Mouse (Mus musculus): Measurements from ENCODE around the gene Stk17b. TPM values are rescaled to one million over a fixed set of nuclear protein-coding genes. Genes with fewer than 3 reads are reported as not detected.
A peak's percentile ranks its signal among the peaks of the same experiment; 100 is the strongest.

The Stk17b gene
- total and polyA plus RNA-seq, 2 experiments from 2014 or later = 4.1 to 7.8 TPM

DNA sequence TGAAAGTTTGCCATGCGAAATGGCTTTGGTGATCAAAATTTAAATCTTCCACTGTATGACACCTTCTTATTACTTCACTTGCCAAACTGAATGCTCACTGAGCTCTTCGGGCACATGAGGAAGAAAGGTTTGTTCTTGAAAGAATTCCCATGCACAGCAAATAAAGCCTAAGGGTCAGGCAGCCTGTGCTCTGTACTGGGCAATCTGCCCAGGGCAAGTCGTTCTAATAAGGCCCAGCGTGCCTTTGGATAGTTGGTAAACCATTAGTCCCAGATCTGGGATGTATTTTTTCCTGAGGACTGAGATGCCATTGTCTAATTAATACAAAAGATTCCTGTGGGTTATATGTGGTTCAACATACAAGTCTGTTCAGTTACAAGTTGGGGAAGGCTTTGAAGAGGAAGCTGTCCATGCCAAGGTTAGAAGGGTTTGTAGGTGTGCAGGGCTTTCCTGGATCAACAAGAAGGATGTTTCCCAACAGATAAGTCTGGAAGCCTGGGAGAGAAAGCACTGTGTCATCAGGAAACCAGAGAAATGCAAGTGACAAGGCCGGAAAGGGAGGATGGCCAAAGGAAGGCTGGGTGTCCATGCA, 35.1 kb upstream of the Stk17b start:
- DNase-seq (no peak), ATAC-seq (no peak)
- no peaks in the 10 kb centered on the region for H3K36me3 ChIP-seq (ENCODE audit: insufficient read depth)
- H3K9ac ChIP-seq = no peak overlapping the region
- no peaks in the 10 kb centered on the region for H3K9me3 ChIP-seq (ENCODE audit: low read length)
- 41% methylated on average over 5 of the region's 5 CpGs for WGBS
- H3K4me3 ChIP-seq (ENCODE audit: low read depth, low read length) = no peak overlapping the region
- H3K4me2 ChIP-seq (ENCODE audit: low read depth) = no peak overlapping the region
- no peak for TF ChIP-seq CTCF (IDR thresholded peaks at IDR 0.05; ENCODE audit: low read depth)
- no peak overlapping the region for H3K27ac ChIP-seq (ENCODE audit: low read depth, low read length)
- peaks cover 10% of the 10 kb centered on the region for H3K4me1 ChIP-seq (ENCODE audit: insufficient read depth)
- H3K27me3 ChIP-seq (ENCODE audit: insufficient read depth, low read length) = no peaks in the 10 kb centered on the region

DNA sequence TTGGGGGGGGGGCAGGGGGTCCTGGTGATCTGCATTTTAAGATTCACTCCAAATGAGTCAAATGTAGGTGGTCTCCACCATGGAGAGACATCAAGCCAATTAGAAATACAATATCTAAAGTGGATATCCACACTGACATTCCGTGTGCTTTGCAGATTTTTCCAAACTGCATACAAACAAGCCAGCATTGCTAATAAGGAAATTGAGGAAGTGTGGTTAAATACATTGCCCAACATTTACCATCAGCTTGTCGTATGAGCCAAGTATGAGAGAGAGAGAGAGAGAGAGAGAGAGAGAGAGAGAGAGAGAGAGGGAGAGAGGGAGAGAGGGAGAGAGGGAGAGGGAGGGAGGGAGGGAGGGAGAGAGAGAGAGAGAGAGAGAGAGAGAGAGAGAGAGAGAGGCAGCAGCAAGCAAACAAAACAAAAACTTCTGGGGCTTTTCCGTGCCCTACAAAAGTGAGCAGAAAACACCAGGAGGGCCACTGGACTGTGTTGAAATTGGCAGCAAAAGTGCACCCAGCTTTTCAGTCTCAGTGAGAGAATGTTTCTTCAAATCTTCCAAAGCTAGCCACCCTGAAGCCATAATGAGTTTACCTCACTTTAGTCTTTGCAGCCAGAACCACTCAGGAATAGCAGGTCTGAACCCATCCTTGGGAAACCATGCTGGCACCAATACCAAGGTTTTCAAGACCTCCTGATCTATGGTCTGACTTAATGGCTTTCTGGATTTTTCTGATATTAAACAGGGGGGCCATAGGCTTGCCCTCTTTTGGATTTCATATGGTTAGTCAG, 33.2 kb upstream of the Stk17b start:
- no peak overlapping the region for H3K9ac ChIP-seq
- H3K4me1 ChIP-seq (ENCODE audit: insufficient read depth) = 0 out of 2 replicates have a peak, but pooled peaks cover under 1% of the 10 kb centered on the region
- DNase-seq (no peak), ATAC-seq (no peak)
- no peak for TF ChIP-seq CTCF (IDR thresholded peaks at IDR 0.05; ENCODE audit: low read depth)
- no peak overlapping the region for H3K27ac ChIP-seq (ENCODE audit: low read depth, low read length)
- H3K4me3 ChIP-seq (ENCODE audit: low read depth, low read length) = no peak overlapping the region
- H3K9me3 ChIP-seq (ENCODE audit: low read length) = no peaks in the 10 kb centered on the region
- 27% methylated on average over 3 of the region's 3 CpGs for WGBS
- H3K36me3 ChIP-seq (ENCODE audit: insufficient read depth) = no peaks in the 10 kb centered on the region
- H3K4me2 ChIP-seq (ENCODE audit: low read depth) = no peak overlapping the region
- no peaks in the 10 kb centered on the region for H3K27me3 ChIP-seq (ENCODE audit: insufficient read depth, low read length)

DNA sequence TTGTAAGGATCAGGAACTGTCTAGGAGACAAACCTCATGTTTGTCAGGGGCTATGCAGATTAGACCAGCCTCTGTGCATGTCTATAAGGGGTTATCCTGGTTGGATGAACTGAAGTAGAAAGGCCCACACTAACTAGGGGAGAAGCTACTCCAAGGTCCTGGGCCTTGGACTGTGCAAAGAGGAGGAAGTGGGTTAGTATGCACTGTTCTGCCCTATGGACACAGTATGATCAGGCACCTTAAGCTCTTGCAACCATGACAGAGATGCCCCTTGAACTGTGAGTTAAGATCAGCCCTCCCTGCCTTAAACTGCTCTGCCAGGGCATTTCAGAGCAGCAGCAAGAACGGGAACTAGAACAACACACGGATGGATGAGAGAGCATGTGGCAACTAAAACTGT, 31.3 kb upstream of the Stk17b start:
- ATAC-seq (no peak), DNase-seq (no peak)
- TF ChIP-seq CTCF (IDR thresholded peaks at IDR 0.05; ENCODE audit: low read depth) = no peak
- no peak overlapping the region for H3K27ac ChIP-seq (ENCODE audit: low read depth, low read length)
- no peaks in the 10 kb centered on the region for H3K36me3 ChIP-seq (ENCODE audit: insufficient read depth)
- 87% methylated on average over 2 of the region's 2 CpGs for WGBS
- no peaks in the 10 kb centered on the region for H3K4me1 ChIP-seq (ENCODE audit: insufficient read depth)
- no peaks in the 10 kb centered on the region for H3K27me3 ChIP-seq (ENCODE audit: insufficient read depth, low read length)
- no peak overlapping the region for H3K4me3 ChIP-seq (ENCODE audit: low read depth, low read length)
- H3K9ac ChIP-seq = no peak overlapping the region
- H3K4me2 ChIP-seq (ENCODE audit: low read depth) = no peak overlapping the region
- H3K9me3 ChIP-seq (ENCODE audit: low read length) = no peaks in the 10 kb centered on the region

- H3K27me3 ChIP-seq (ENCODE audit: insufficient read depth, low read length) = no peaks in the 10 kb centered on the region
- ATAC-seq = no peak
- DNase-seq = no peak
- H3K27ac ChIP-seq (ENCODE audit: low read depth, low read length) = no peak overlapping the region
- WGBS = 52% methylated on average over 2 of the region's 2 CpGs
- no peak for TF ChIP-seq CTCF (IDR thresholded peaks at IDR 0.05; ENCODE audit: low read depth)
- H3K9ac ChIP-seq = no peak overlapping the region
- H3K4me1 ChIP-seq (ENCODE audit: insufficient read depth) = no peaks in the 10 kb centered on the region
- no peak overlapping the region for H3K4me2 ChIP-seq (ENCODE audit: low read depth)
- no peaks in the 10 kb centered on the region for H3K9me3 ChIP-seq (ENCODE audit: low read length)
- H3K4me3 ChIP-seq (ENCODE audit: low read depth, low read length) = no peak overlapping the region
- H3K36me3 ChIP-seq (ENCODE audit: insufficient read depth) = no peaks in the 10 kb centered on the region
These were observed 29.2 kb upstream of the Stk17b start for GRCm38 (mm10) chr1:53814077-53814705.

- WGBS = 78% methylated on average over 4 of the region's 4 CpGs
- no peak for TF ChIP-seq CTCF (IDR thresholded peaks at IDR 0.05; ENCODE audit: low read depth)
- Histone ChIP-seq H3K4me1 (ENCODE audit: insufficient read depth) (no peaks in the 10 kb centered on the region), H3K27ac (ENCODE audit: low read depth, low read length) (no peak overlapping the region), H3K9ac (no peak overlapping the region), H3K27me3 (ENCODE audit: insufficient read depth, low read length) (no peaks in the 10 kb centered on the region), H3K9me3 (ENCODE audit: low read length) (no peaks in the 10 kb centered on the region), H3K4me3 (ENCODE audit: low read depth, low read length) (no peak overlapping the region), H3K36me3 (ENCODE audit: insufficient read depth) (no peaks in the 10 kb centered on the region), H3K4me2 (ENCODE audit: low read depth) (no peak overlapping the region)
- no peak for DNase-seq
- peak; percentile 60; the same call in 1 of the 2 replicates for ATAC-seq
These were observed 26.9 kb upstream of the Stk17b start for GRCm38 (mm10) chr1:53811919-53812318.

DNA sequence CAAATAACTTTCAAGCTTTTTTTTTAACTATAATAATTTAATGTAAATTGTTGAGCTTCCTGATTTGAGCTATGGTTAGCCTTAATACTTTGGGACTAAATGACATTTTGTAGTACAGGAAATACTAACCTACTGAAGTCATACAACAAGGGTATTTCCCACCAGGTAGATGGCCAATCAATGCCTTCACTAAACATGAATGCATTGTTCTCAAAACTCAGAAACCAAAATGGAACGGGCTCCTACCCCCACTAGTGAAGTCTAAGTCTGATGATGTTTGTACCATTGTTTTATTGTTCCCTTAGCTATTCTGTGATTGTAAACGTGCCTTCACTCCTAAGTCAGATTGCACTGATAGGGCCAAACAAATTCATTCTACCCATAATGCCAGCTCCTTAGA, 23.2 kb upstream of the Stk17b start:
- Histone ChIP-seq H3K4me2 (ENCODE audit: low read depth) (no peak overlapping the region), H3K9ac (no peak overlapping the region), H3K36me3 (ENCODE audit: insufficient read depth) (no peaks in the 10 kb centered on the region), H3K27ac (ENCODE audit: low read depth, low read length) (no peak overlapping the region), H3K4me3 (ENCODE audit: low read depth, low read length) (no peak overlapping the region), H3K9me3 (ENCODE audit: low read length) (no peaks in the 10 kb centered on the region), H3K27me3 (ENCODE audit: insufficient read depth, low read length) (no peaks in the 10 kb centered on the region), H3K4me1 (ENCODE audit: insufficient read depth) (no peaks in the 10 kb centered on the region)
- TF ChIP-seq CTCF (IDR thresholded peaks at IDR 0.05; ENCODE audit: low read depth) = no peak
- WGBS = 75% methylated on average over 2 of the region's 2 CpGs
- DNase-seq = no peak
- ATAC-seq = no peak

DNA sequence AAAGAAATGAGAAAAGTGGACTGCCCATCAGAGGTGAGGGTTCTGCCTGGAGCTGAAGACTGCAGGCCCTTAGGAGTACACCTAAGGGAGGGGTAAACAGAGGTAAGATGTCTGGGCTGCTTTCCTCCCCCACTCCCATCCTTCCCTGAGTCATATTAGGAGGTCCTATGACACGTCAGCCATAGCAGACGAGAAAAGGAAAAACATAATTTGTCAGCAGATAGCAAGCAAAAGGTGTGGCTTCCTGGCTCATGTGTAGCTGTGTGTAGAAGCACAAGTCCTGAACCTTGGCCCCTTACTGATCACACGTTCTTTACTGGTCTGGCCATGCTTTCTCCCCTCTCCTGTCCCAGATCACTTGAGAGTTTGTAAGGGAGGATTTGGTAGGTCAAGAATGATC, 12.8 kb upstream of the Stk17b start:
- Histone ChIP-seq H3K4me2 (ENCODE audit: low read depth) (no peak overlapping the region), H3K9ac (no peak overlapping the region), H3K4me3 (ENCODE audit: low read depth, low read length) (no peak overlapping the region), H3K36me3 (ENCODE audit: insufficient read depth) (no peaks in the 10 kb centered on the region), H3K27me3 (ENCODE audit: insufficient read depth, low read length) (no peaks in the 10 kb centered on the region), H3K9me3 (ENCODE audit: low read length) (no peaks in the 10 kb centered on the region), H3K27ac (ENCODE audit: low read depth, low read length) (no peak overlapping the region), H3K4me1 (ENCODE audit: insufficient read depth) (no peaks in the 10 kb centered on the region)
- TF ChIP-seq CTCF (IDR thresholded peaks at IDR 0.05; ENCODE audit: low read depth) = no peak
- 83% methylated on average over 3 of the region's 3 CpGs for WGBS
- ATAC-seq (no peak), DNase-seq (no peak)

Data from forebrain, postnatal 0 days (tissue).